Mouse (Mus musculus) liver, embryonic 14.5 days (tissue): ENCODE results near the gene Olfr429. TPM values are rescaled to one million over a fixed set of nuclear protein-coding genes. Genes with fewer than 3 reads are reported as not detected.
"Not testable (repeated sequence)": the region's sequence is repeated elsewhere in the genome, so short reads cannot be mapped to it uniquely, and the experiment has no call there.

Source experiments
- ATAC-seq: fragments of 200-750 bp; cut with Nextera tagmentation; 2 replicates; pipeline ENCODE4 v1.8.0; 2017; ENCODE audit warnings: moderate number of reproducible peaks, mild to moderate bottlenecking, moderate library complexity; ENCODE audit not compliant: insufficient read depth
- DNase-seq, 3 experiments: peaks; one replicate each; pipeline ENCODE4 v3.0.0-alpha.2; 2012 to 2013; ENCODE audit warnings: low read depth in 3 of 3, low spot score in 3 of 3
- H3K27ac ChIP-seq: fragments of 300-500 bp; sonication (generic); 2 replicates; pipeline ENCODE4 v1.5.1; 2014; ENCODE audit warnings: moderate library complexity, mild to moderate bottlenecking, control low read depth, inconsistent platforms
- H3K27me3 ChIP-seq: fragments of 300-500 bp; sonication (generic); 2 replicates; pipeline ENCODE4 v1.6.1; 2014; ENCODE audit warnings: mild to moderate bottlenecking, low read length, moderate library complexity; ENCODE audit not compliant: control insufficient read depth, insufficient read depth
- H3K36me3 ChIP-seq: fragments of 300-500 bp; sonication (generic); replicated peaks from 2 replicates; pipeline ENCODE4 v1.6.1; 2014; ENCODE audit warnings: low read depth; ENCODE audit not compliant: control insufficient read depth, insufficient read depth
- H3K4me1 ChIP-seq, 2 experiments: fragments of 200-500 bp in 1 of 2; fragments of 300-500 bp in 1 of 2; sonication (generic) in 1 of 2; replicated peaks; 2 replicates each; pipeline ENCODE4 v1.6.1; 2012 to 2014; ENCODE audit warnings: antibody characterized with exemption in 1 of 2, inconsistent platforms in 1 of 2, low read length in 1 of 2; ENCODE audit not compliant: control insufficient read depth in 2 of 2, insufficient read depth in 2 of 2
- H3K4me2 ChIP-seq: fragments of 300-500 bp; sonication (generic); 2 replicates; pipeline ENCODE4 v1.6.1; 2014; ENCODE audit warnings: low read depth, mild to moderate bottlenecking, control low read depth, moderate library complexity
- H3K4me3 ChIP-seq, 2 experiments: fragments of 200-500 bp in 1 of 2; fragments of 300-500 bp in 1 of 2; sonication (generic) in 1 of 2; 2 replicates each; pipeline ENCODE4 v1.5.1; 2012 to 2014; ENCODE audit warnings: low read depth in 2 of 2, low read length in 2 of 2, mild to moderate bottlenecking in 2 of 2, control low read depth in 1 of 2, inconsistent platforms in 1 of 2, moderate library complexity in 1 of 2; ENCODE audit not compliant: insufficient read depth in 1 of 2
- H3K9ac ChIP-seq: fragments of 300-500 bp; sonication (generic); replicated peaks from 2 replicates; pipeline ENCODE4 v1.6.1; 2014; ENCODE audit warnings: mild to moderate bottlenecking, control low read depth, moderate library complexity
- H3K9me3 ChIP-seq: fragments of 300-500 bp; sonication (generic); 2 replicates; pipeline ENCODE4 v1.6.1; 2016; ENCODE audit warnings: low read length, mixed read lengths; ENCODE audit not compliant: control insufficient read depth
- CTCF ChIP-seq: IDR thresholded peaks from 2 replicates; pipeline ENCODE4 v1.5.1; 2016; ENCODE audit warnings: antibody characterized with exemption, low read depth, control low read depth
- EP300 ChIP-seq: IDR thresholded peaks from 2 replicates; pipeline ENCODE4 v1.6.1; 2016; ENCODE audit warnings: antibody characterized with exemption, low read depth
- WGBS: fragments of 180-500 bp; shearing (Covaris S2); extraction: QIAGEN DNeasy Blood & Tissue Kit; methylation state at CpG from one replicate; pipeline ENCODE4 v1.1.7; 2014; ENCODE audit not compliant: insufficient replicate concordance; 5-methylcytosine and 5-hydroxymethylcytosine counted together
- polyA plus RNA-seq, 2 experiments: library from polyadenylated mRNA; depleted of rRNA in 1 of 2; stranded (reverse) in 1 of 2; unstranded in 1 of 2; fragments of >200 nt; fragmentation: Nextera tagmentation in 1 of 2; extraction: Ambion mirVana in 1 of 2; gene quantifications; 2 replicates each; pipeline versions ENCODE4 v1.2.1 to v1.2.3; 2012 to 2014

Gene Olfr429
- polyA plus RNA-seq (2012; rRNA removed) (not detected in 2 replicates), polyA plus RNA-seq (2014; fragmentation: Nextera tagmentation; extraction: Ambion mirVana) (not detected in 2 replicates)

GRCm38 (mm10) chr1:174084031-174084430, at the start of gene Olfr429:
Gene Olfr429 (plus strand): TSS chr1:174084331.
- no peak for ATAC-seq
- H3K27ac ChIP-seq, result no peak within 1 kb of the TSS
- no peaks in the 10 kb centered on the region for H3K9me3 ChIP-seq
- H3K9ac ChIP-seq, result no peak within 1 kb of the TSS
- DNase-seq, result no peak
- TF ChIP-seq CTCF (no peak), EP300 (no peak)
- H3K4me2 ChIP-seq, result no peak within 1 kb of the TSS
- no peaks in the 10 kb centered on the region for H3K36me3 ChIP-seq
- no peaks in the 10 kb centered on the region for H3K27me3 ChIP-seq
- no peaks in the 10 kb centered on the region for H3K4me1 ChIP-seq
- 68% methylated on average over 2 of the region's 2 CpGs for WGBS
- no peak within 1 kb of the TSS for H3K4me3 ChIP-seq

GRCm38 (mm10) chr1:174035841-174036240, 48.3 kb upstream of the Olfr429 start:
- H3K4me2 ChIP-seq, result no peak overlapping the region
- no peaks in the 10 kb centered on the region for H3K36me3 ChIP-seq
- DNase-seq (no peak), ATAC-seq (no peak)
- H3K27me3 ChIP-seq, result no peaks in the 10 kb centered on the region
- no peak overlapping the region for H3K9ac ChIP-seq
- H3K4me1 ChIP-seq, result no peaks in the 10 kb centered on the region
- TF ChIP-seq EP300 (no peak), CTCF (no peak)
- 48% methylated on average over 4 of the region's 4 CpGs for WGBS
- H3K4me3 ChIP-seq, result no peak overlapping the region
- H3K27ac ChIP-seq, result no peak overlapping the region
- no peaks in the 10 kb centered on the region for H3K9me3 ChIP-seq

- no peak for TF ChIP-seq EP300
- TF ChIP-seq CTCF, result no peak
- ATAC-seq, result no peak
- H3K27me3 ChIP-seq, result no peaks in the 10 kb centered on the region
- no peak overlapping the region for H3K9ac ChIP-seq
- WGBS, result 78% methylated on average over 3 of the region's 3 CpGs
- H3K4me2 ChIP-seq, result no peak overlapping the region
- no peaks in the 10 kb centered on the region for H3K4me1 ChIP-seq
- H3K9me3 ChIP-seq, result no peaks in the 10 kb centered on the region
- no peak for DNase-seq
- no peak overlapping the region for H3K4me3 ChIP-seq
- H3K27ac ChIP-seq, result no peak overlapping the region
- H3K36me3 ChIP-seq, result no peaks in the 10 kb centered on the region
Observed at GRCm38 (mm10) chr1:174038480-174038879, 45.7 kb upstream of the Olfr429 start.

GRCm38 (mm10) chr1:174040523-174041177, 43.5 kb upstream of the Olfr429 start, which contains the start of gene Olfr433:
Gene Olfr433 (plus strand): TSS chr1:174040705.
- ATAC-seq (no peak), DNase-seq (peak in 1 of 3 experiments; percentile 27)
- Histone ChIP-seq H3K36me3 (no peaks in the 10 kb centered on the region), H3K27me3 (no peaks in the 10 kb centered on the region), H3K4me3 (no peak within 1 kb of the TSS), H3K9me3 (no peaks in the 10 kb centered on the region), H3K4me1 (no peaks in the 10 kb centered on the region), H3K27ac (no peak within 1 kb of the TSS), H3K9ac (no peak within 1 kb of the TSS), H3K4me2 (no peak within 1 kb of the TSS)
- TF ChIP-seq EP300 (no peak), CTCF (no peak)
- WGBS, result 51% methylated on average over 7 of the region's 7 CpGs

- 62% methylated on average over 12 of the region's 12 CpGs for WGBS
- 0 out of 2 replicates have a peak, but pooled peaks have one; percentile 11 for ATAC-seq
- not testable (repeated sequence) for H3K9ac ChIP-seq
Observed at GRCm38 (mm10) chr1:174042091-174042884, 41.8 kb upstream of the Olfr429 start.

More at GRCm38 (mm10) chr1:174042091-174042884, 41.8 kb upstream of the Olfr429 start:
- not testable (repeated sequence) for H3K27me3 ChIP-seq, H3K27ac ChIP-seq, H3K4me3 ChIP-seq, H3K9me3 ChIP-seq, H3K4me2 ChIP-seq, H3K36me3 ChIP-seq, DNase-seq, H3K4me1 ChIP-seq
